Mouse (Mus musculus) embryonic facial prominence, embryonic 11.5 days (tissue): ENCODE measurements around the gene A230050P20Rik. TPM values are rescaled to one million over a fixed set of nuclear protein-coding genes. Genes with fewer than 3 reads are reported as not detected.
A peak's percentile ranks its signal among the peaks of the same experiment; 100 is the strongest.

Source experiments
- ATAC-seq: fragments of 200-750 bp; cut with Nextera tagmentation; replicated peaks from 2 replicates; pipeline ENCODE4 v1.8.0; 2017; ENCODE audit warnings: low read depth; ENCODE audit not compliant: insufficient number of reproducible peaks, low FRiP score, low TSS enrichment
- DNase-seq: peaks from one replicate; pipeline ENCODE4 v3.0.0-alpha.2; 2015; ENCODE audit warnings: low spot score
- H3K27ac ChIP-seq: fragments of 300-500 bp; sonication (generic); replicated peaks from 2 replicates; pipeline ENCODE4 v1.5.1; 2014; ENCODE audit warnings: mild to moderate bottlenecking, low read depth, low read length, control low read depth
- H3K27me3 ChIP-seq: fragments of 300-500 bp; sonication (generic); 2 replicates; pipeline ENCODE4 v1.6.1; 2014; ENCODE audit warnings: mild to moderate bottlenecking, low read length, moderate library complexity, mixed read lengths; ENCODE audit not compliant: control insufficient read depth, insufficient read depth
- H3K36me3 ChIP-seq: fragments of 300-500 bp; sonication (generic); replicated peaks from 2 replicates; pipeline ENCODE4 v1.6.1; 2014; ENCODE audit warnings: low read depth, mild to moderate bottlenecking, low read length, moderate library complexity, mixed read lengths; ENCODE audit not compliant: control insufficient read depth, insufficient read depth
- H3K4me1 ChIP-seq: fragments of 300-500 bp; sonication (generic); 2 replicates; pipeline ENCODE4 v1.6.1; 2014; ENCODE audit warnings: low read length, mixed read lengths; ENCODE audit not compliant: control insufficient read depth, insufficient read depth
- H3K4me2 ChIP-seq: fragments of 300-500 bp; sonication (generic); 2 replicates; pipeline ENCODE4 v1.6.1; 2014; ENCODE audit warnings: low read depth, mild to moderate bottlenecking, control low read depth, low read length, moderate library complexity
- H3K4me3 ChIP-seq: fragments of 300-500 bp; sonication (generic); 2 replicates; pipeline ENCODE4 v1.5.1; 2014; ENCODE audit warnings: low read depth, low read length, control low read depth
- H3K9ac ChIP-seq: fragments of 300-500 bp; sonication (generic); replicated peaks from 2 replicates; pipeline ENCODE4 v1.6.1; 2014; ENCODE audit warnings: mild to moderate bottlenecking, control low read depth, low read length
- H3K9me3 ChIP-seq: fragments of 300-500 bp; sonication (generic); replicated peaks from 2 replicates; pipeline ENCODE4 v1.6.1; 2016; ENCODE audit warnings: mild to moderate bottlenecking, low read length, inconsistent platforms, mixed read lengths; ENCODE audit not compliant: control insufficient read depth
- WGBS: fragments of 180-500 bp; shearing (Covaris S2); extraction: QIAGEN DNeasy Blood & Tissue Kit; methylation state at CpG from one replicate; pipeline ENCODE4 v1.1.7; 2014; 5-methylcytosine and 5-hydroxymethylcytosine counted together
- polyA plus RNA-seq: library from polyadenylated mRNA; unstranded; fragments of >200 nt; fragmentation: Nextera tagmentation; extraction: Ambion mirVana; gene quantifications from 2 replicates; pipeline ENCODE4 v1.2.1, GENCODE M21; 2014

Gene A230050P20Rik
- polyA plus RNA-seq, 1 experiment from 2014 or later = 1.1 TPM

DNA sequence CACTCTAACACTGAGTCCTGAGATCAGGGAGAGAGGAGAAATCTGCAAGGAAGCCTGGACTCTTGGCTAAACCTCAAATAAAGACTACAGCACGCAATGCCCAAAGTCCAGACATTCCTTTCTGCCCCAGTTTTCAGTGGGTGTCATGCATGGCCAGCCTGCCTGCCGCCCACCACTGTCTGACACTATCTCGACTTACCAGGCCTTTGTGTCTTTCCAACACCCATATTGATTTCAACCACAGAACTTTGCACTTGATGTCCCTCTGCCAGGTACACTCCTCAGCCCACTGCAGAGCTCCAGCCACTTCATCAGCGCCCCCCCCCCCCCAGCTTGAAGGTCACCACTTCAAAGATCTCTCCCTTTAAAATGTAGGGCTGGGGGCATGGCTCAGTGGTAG lies 6.2 kb upstream of the A230050P20Rik start:
- H3K4me1 ChIP-seq = no peaks in the 10 kb centered on the region
- H3K4me2 ChIP-seq = no peak overlapping the region
- H3K27me3 ChIP-seq = no peaks in the 10 kb centered on the region
- 55% methylated on average over 4 of the region's 4 CpGs for WGBS
- DNase-seq (no peak), ATAC-seq (no peak)
- H3K9me3 ChIP-seq = no peaks in the 10 kb centered on the region
- no peaks in the 10 kb centered on the region for H3K36me3 ChIP-seq
- no peak overlapping the region for H3K9ac ChIP-seq
- H3K4me3 ChIP-seq = no peak overlapping the region
- H3K27ac ChIP-seq = no peak overlapping the region

DNA sequence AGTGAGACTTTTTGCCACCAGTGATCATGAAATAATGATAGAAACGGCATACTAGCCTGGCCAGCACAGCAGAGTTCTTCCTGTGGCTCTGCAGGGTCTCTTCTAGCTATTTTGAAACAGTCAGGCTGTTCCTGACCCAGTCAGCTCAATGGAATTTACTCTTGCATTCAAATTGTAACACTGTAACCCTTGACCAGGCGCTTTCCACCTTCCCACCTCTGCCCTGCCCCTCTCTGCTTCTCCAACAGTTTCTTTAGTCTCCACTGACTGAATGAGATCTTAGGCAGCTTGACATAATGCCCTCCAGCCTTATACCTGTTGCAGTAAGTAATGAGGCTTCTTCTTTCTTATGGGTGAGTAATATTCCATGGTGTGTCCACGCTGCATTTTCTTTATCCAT lies 1.6 kb upstream of the A230050P20Rik start:
- Histone ChIP-seq H3K4me1 (no peaks in the 10 kb centered on the region), H3K27me3 (peaks cover 22% of the 10 kb centered on the region), H3K36me3 (no peaks in the 10 kb centered on the region), H3K27ac (no peak overlapping the region), H3K9ac (no peak overlapping the region), H3K4me2 (no peak overlapping the region), H3K9me3 (no peaks in the 10 kb centered on the region), H3K4me3 (no peak overlapping the region)
- 60% methylated on average over 3 of the region's 3 CpGs for WGBS
- no peak for ATAC-seq
- no peak for DNase-seq

DNA sequence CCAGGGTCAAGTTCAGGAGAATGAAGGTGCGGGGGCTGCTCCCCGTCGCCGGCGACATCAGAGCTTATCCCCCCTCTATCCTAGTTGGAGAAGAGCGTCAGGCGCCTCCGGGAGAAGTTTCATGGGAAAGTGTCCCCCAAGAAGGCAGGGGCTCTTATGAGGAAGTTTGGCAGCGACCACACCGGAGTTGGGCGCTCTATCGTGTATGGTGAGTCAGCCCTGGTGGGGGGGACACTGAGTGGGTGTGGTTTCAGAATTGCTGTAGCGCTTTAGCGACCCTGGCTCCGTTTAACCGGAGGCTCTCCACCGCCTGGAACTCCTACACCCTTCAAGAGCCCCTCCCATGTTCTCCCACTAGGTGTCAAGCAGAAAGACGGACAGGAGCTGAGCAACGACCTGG lies 804 bp downstream of the A230050P20Rik start:
- DNase-seq (no peak), ATAC-seq (no peak)
- no peaks in the 10 kb centered on the region for H3K4me1 ChIP-seq
- peak overlapping the region; percentile 40 for H3K4me2 ChIP-seq
- H3K9ac ChIP-seq = no peak overlapping the region
- H3K27ac ChIP-seq = no peak overlapping the region
- peaks cover 22% of the 10 kb centered on the region for H3K27me3 ChIP-seq
- H3K9me3 ChIP-seq = no peaks in the 10 kb centered on the region
- H3K36me3 ChIP-seq = no peaks in the 10 kb centered on the region
- 7% methylated on average over 19 of the region's 19 CpGs for WGBS
- peak overlapping the region; percentile 28; the same call in 1 of the 2 replicates for H3K4me3 ChIP-seq

DNA sequence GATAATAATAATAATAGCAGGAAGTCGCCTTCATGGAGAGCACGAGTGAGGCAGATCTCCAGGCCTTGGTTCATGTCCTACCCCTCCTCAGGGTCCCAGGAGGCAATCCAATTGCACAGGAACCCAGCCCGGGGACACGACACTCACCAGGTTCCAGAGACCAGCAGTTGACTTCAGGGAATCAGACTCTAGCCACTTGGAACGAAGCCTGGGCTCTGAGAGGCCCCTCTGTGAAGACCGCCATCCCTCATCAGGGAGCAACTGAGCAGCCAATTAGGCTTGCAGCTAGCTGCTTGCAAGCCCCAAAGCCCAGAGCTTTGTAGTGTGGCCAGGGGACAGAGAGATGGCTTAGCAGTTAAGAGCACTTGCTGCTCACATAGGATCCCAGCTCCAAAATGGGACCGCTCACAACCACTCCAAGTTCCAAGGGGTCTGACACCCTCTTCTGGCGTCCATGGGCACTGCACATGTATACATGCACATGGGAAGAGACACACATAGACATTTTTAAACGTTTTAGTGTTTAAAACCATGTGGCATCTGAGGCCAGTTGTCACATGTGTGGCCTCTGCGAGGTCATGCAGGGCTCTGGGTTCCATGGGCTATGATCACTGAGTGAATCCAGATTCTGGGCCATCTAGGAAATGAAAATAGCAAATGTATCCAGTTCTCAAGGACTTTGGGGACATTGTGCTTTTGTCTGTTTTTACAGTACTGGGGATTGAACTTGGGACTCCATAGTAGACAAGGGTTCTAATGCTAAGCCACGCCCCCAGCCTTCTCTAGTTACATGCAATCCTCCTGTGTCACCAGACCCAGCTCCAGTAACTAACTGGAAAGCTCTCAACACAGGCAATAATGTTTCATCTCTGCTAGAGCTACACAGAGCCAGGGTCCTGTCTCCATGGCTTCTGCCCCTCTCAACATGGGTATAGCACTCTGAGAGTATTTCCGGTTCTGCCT lies 2.0 kb downstream of the A230050P20Rik start:
- ATAC-seq (no peak), DNase-seq (no peak)
- WGBS = 76% methylated on average over 12 of the region's 12 CpGs
- peaks cover 22% of the 10 kb centered on the region for H3K27me3 ChIP-seq
- H3K36me3 ChIP-seq = no peaks in the 10 kb centered on the region
- H3K9ac ChIP-seq = no peak overlapping the region
- H3K4me2 ChIP-seq = no peak overlapping the region
- H3K4me1 ChIP-seq = no peaks in the 10 kb centered on the region
- H3K4me3 ChIP-seq = no peak overlapping the region
- no peak overlapping the region for H3K27ac ChIP-seq
- no peaks in the 10 kb centered on the region for H3K9me3 ChIP-seq

DNA sequence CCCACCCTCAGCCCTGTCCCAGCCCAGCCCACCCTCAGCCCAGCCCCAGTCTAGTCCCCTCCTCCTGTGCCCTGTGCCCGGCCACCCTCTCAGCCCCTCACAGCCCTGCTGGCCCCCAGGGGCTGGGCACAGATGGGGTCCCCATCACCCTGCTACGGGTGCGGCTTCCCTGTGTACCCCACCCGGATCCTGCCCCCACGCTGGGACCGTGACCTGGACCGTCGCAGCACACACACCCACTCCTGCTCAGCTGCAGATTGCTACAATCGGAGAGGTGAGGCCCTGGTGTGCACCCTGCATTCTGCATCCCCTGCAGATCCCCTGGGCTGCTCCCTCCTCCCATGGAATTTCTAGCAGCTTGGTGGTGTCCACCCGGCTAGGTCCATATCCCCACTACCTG lies 4.5 kb downstream of the A230050P20Rik start:
- Histone ChIP-seq H3K36me3 (no peaks in the 10 kb centered on the region), H3K27me3 (peaks cover 17% of the 10 kb centered on the region), H3K4me1 (no peaks in the 10 kb centered on the region), H3K9me3 (no peaks in the 10 kb centered on the region), H3K4me3 (no peak overlapping the region), H3K27ac (no peak overlapping the region), H3K9ac (no peak overlapping the region), H3K4me2 (no peak overlapping the region)
- ATAC-seq = no peak
- no peak for DNase-seq
- 89% methylated on average over 10 of the region's 10 CpGs for WGBS

DNA sequence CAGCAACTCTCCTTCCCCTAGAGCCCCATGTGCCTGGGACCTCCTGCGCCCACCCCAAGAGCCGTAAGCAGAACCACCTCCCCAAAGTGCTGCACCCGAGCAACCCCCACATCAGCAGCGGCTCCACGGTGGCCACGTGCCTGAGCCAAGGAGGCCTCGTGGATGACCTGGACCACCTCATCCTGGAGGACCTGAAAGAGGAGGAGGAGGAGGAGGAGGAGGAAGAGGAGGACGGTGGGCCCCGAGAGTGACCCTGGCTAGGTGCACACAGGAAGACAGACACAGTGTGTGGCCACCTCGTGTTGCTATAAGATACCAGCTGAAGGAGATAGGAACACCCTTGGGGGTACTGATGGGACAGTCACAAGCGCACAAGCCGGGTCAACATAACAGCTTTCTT lies 5.1 kb downstream of the A230050P20Rik start:
- Histone ChIP-seq H3K9me3 (no peaks in the 10 kb centered on the region), H3K4me2 (no peak overlapping the region), H3K9ac (no peak overlapping the region), H3K27ac (no peak overlapping the region), H3K27me3 (peaks cover 12% of the 10 kb centered on the region), H3K4me1 (no peaks in the 10 kb centered on the region), H3K4me3 (no peak overlapping the region), H3K36me3 (no peaks in the 10 kb centered on the region)
- 87% methylated on average over 12 of the region's 12 CpGs for WGBS
- DNase-seq = no peak
- no peak for ATAC-seq

DNA sequence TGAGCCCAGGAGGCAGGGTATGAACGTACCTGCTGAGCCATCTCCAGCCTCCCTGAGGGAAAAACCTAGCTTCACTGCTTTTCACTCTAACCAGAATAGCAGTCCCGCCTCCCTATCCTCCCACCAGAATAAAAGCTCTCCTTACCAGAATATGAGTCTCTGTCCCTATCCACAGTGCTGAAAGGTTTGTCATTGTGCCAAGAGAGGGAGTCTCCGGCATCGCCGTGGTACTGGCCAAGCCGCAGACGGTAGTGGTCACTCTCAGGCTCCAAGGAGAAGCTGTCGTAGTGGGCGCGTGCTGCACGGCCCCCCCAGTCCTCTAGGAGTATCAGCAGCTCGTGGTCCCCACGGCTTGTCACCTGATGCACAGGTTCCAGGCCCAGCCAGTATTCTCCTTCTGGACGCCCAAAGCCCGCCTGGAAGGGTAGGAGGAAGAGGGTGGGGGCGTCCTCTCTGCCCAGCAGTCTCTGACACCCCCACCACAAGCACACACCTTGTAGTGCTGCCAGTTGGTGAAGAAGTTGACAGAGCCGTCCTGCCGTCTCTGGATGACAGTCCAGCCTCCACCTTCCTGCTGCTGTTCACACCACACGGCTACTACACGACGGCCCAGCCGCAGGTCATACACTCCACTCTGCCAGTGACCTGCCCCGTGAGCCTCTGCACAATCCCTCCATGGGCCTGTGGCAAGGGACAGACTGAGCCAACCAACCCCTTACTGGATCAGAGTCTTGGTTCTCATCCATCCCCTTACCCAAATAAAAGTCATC lies 6.8 kb downstream of the A230050P20Rik start:
- peak; percentile 38 for DNase-seq

More for the DNA sequence above, 6.8 kb downstream of the A230050P20Rik start:
- Histone ChIP-seq H3K27ac (no peak overlapping the region), H3K4me2 (no peak overlapping the region), H3K9ac (no peak overlapping the region), H3K9me3 (no peaks in the 10 kb centered on the region), H3K4me1 (no peaks in the 10 kb centered on the region), H3K36me3 (no peaks in the 10 kb centered on the region), H3K27me3 (no peaks in the 10 kb centered on the region; the same call in 1 of the 2 replicates), H3K4me3 (no peak overlapping the region)
- ATAC-seq = no peak
- WGBS = 67% methylated on average over 23 of the region's 23 CpGs
